Mouse (Mus musculus): ENCODE measurements at regions not wholly inside any gene's neighbourhood (a gene's known extent, or its start where the extent isn't known, plus 50 kb on each side); places are given as distances from the start of the nearest gene placed in this dataset.

GRCm38 (mm10) chr14:99451110-99451795 is 152.8 kb downstream of the Klf5 start:
- Histone ChIP-seq H3K27ac (ENCODE audit: low read length) (no peak overlapping the region), H3K27me3 (replicated peaks; ENCODE audit: control insufficient read depth, insufficient read depth, low read length) (no peaks in the 10 kb centered on the region), H3K4me1 (replicated peaks; ENCODE audit: control insufficient read depth, insufficient read depth, low read length) (no peaks in the 10 kb centered on the region), H3K4me2 (ENCODE audit: low read length) (no peak overlapping the region), H3K36me3 (ENCODE audit: control insufficient read depth, insufficient read depth) (no peaks in the 10 kb centered on the region), H3K4me3 (replicated peaks; ENCODE audit: low read length) (no peak overlapping the region), H3K9me3 (ENCODE audit: control insufficient read depth, low read length) (no peaks in the 10 kb centered on the region), H3K9ac (replicated peaks; ENCODE audit: low read depth, low read length) (no peak overlapping the region)
- no peak for ATAC-seq
- whole genome bisulfite sequencing = 89% methylated on average over 11 of the region's 11 CpGs

GRCm38 (mm10) chr14:99453916-99454315 is 155.4 kb downstream of the Klf5 start:
- H3K4me3 ChIP-seq (replicated peaks; ENCODE audit: low read length) = no peak overlapping the region
- no peaks in the 10 kb centered on the region for H3K27me3 ChIP-seq (replicated peaks; ENCODE audit: control insufficient read depth, insufficient read depth, low read length)
- H3K9me3 ChIP-seq (ENCODE audit: control insufficient read depth, low read length) = no peaks in the 10 kb centered on the region
- no peaks in the 10 kb centered on the region for H3K4me1 ChIP-seq (replicated peaks; ENCODE audit: control insufficient read depth, insufficient read depth, low read length)
- no peak overlapping the region for H3K4me2 ChIP-seq (ENCODE audit: low read length)
- no peaks in the 10 kb centered on the region for H3K36me3 ChIP-seq (ENCODE audit: control insufficient read depth, insufficient read depth)
- no peak overlapping the region for H3K9ac ChIP-seq (replicated peaks; ENCODE audit: low read depth, low read length)
- no peak for ATAC-seq
- WGBS = 91% methylated on average over 12 of the region's 12 CpGs
- H3K27ac ChIP-seq (ENCODE audit: low read length) = no peak overlapping the region

- no peaks in the 10 kb centered on the region for H3K9me3 ChIP-seq (ENCODE audit: control insufficient read depth, low read length)
- no peaks in the 10 kb centered on the region for H3K36me3 ChIP-seq (ENCODE audit: control insufficient read depth, insufficient read depth)
- no peak overlapping the region for H3K4me2 ChIP-seq (ENCODE audit: low read length)
- H3K4me1 ChIP-seq (replicated peaks; ENCODE audit: control insufficient read depth, insufficient read depth, low read length) = no peaks in the 10 kb centered on the region
- no peaks in the 10 kb centered on the region for H3K27me3 ChIP-seq (replicated peaks; ENCODE audit: control insufficient read depth, insufficient read depth, low read length)
- ATAC-seq = no peak
- no peak overlapping the region for H3K4me3 ChIP-seq (replicated peaks; ENCODE audit: low read length)
- no peak overlapping the region for H3K27ac ChIP-seq (ENCODE audit: low read length)
- WGBS = 87% methylated on average over 10 of the region's 10 CpGs
- no peak overlapping the region for H3K9ac ChIP-seq (replicated peaks; ENCODE audit: low read depth, low read length)
Observed at GRCm38 (mm10) chr14:99456555-99456954, 158.1 kb downstream of the Klf5 start.

- no peaks in the 10 kb centered on the region for H3K36me3 ChIP-seq (ENCODE audit: control insufficient read depth, insufficient read depth)
- H3K27ac ChIP-seq (ENCODE audit: low read length) = no peak overlapping the region
- H3K4me2 ChIP-seq (ENCODE audit: low read length) = no peak overlapping the region
- no peak overlapping the region for H3K9ac ChIP-seq (replicated peaks; ENCODE audit: low read depth, low read length)
- 89% methylated on average over 6 of the region's 6 CpGs for whole genome bisulfite sequencing
- H3K4me1 ChIP-seq (replicated peaks; ENCODE audit: control insufficient read depth, insufficient read depth, low read length) = no peaks in the 10 kb centered on the region
- no peaks in the 10 kb centered on the region for H3K9me3 ChIP-seq (ENCODE audit: control insufficient read depth, low read length)
- H3K4me3 ChIP-seq (replicated peaks; ENCODE audit: low read length) = no peak overlapping the region
- no peaks in the 10 kb centered on the region for H3K27me3 ChIP-seq (replicated peaks; ENCODE audit: control insufficient read depth, insufficient read depth, low read length)
- ATAC-seq = no peak
Observed at GRCm38 (mm10) chr14:99457573-99457972, 159.1 kb downstream of the Klf5 start.

GRCm38 (mm10) chr14:99472111-99472510 is 173.6 kb downstream of the Klf5 start:
- no peak for ATAC-seq
- Histone ChIP-seq H3K36me3 (ENCODE audit: control insufficient read depth, insufficient read depth) (no peaks in the 10 kb centered on the region), H3K27ac (ENCODE audit: low read length) (no peak overlapping the region), H3K9me3 (ENCODE audit: control insufficient read depth, low read length) (no peaks in the 10 kb centered on the region), H3K4me3 (replicated peaks; ENCODE audit: low read length) (no peak overlapping the region), H3K27me3 (replicated peaks; ENCODE audit: control insufficient read depth, insufficient read depth, low read length) (no peaks in the 10 kb centered on the region), H3K4me1 (replicated peaks; ENCODE audit: control insufficient read depth, insufficient read depth, low read length) (no peaks in the 10 kb centered on the region), H3K9ac (replicated peaks; ENCODE audit: low read depth, low read length) (no peak overlapping the region), H3K4me2 (ENCODE audit: low read length) (no peak overlapping the region)
- WGBS = 92% methylated on average over 2 of the region's 2 CpGs

GRCm38 (mm10) chr14:99475271-99475670 is 176.8 kb downstream of the Klf5 start:
- no peak for ATAC-seq
- Histone ChIP-seq H3K27me3 (replicated peaks; ENCODE audit: control insufficient read depth, insufficient read depth, low read length) (no peaks in the 10 kb centered on the region), H3K9ac (replicated peaks; ENCODE audit: low read depth, low read length) (no peak overlapping the region), H3K4me1 (replicated peaks; ENCODE audit: control insufficient read depth, insufficient read depth, low read length) (no peaks in the 10 kb centered on the region), H3K4me2 (ENCODE audit: low read length) (no peak overlapping the region), H3K9me3 (ENCODE audit: control insufficient read depth, low read length) (no peaks in the 10 kb centered on the region), H3K36me3 (ENCODE audit: control insufficient read depth, insufficient read depth) (no peaks in the 10 kb centered on the region), H3K27ac (ENCODE audit: low read length) (no peak overlapping the region), H3K4me3 (replicated peaks; ENCODE audit: low read length) (no peak overlapping the region)
- whole genome bisulfite sequencing = 77% methylated on average over 8 of the region's 8 CpGs

- H3K4me3 ChIP-seq (replicated peaks; ENCODE audit: low read length) = no peak overlapping the region
- H3K36me3 ChIP-seq (ENCODE audit: control insufficient read depth, insufficient read depth) = no peaks in the 10 kb centered on the region
- H3K27me3 ChIP-seq (replicated peaks; ENCODE audit: control insufficient read depth, insufficient read depth, low read length) = no peaks in the 10 kb centered on the region
- no peaks in the 10 kb centered on the region for H3K4me1 ChIP-seq (replicated peaks; ENCODE audit: control insufficient read depth, insufficient read depth, low read length)
- ATAC-seq = no peak
- WGBS = 81% methylated on average over 10 of the region's 10 CpGs
- no peaks in the 10 kb centered on the region for H3K9me3 ChIP-seq (ENCODE audit: control insufficient read depth, low read length)
- no peak overlapping the region for H3K4me2 ChIP-seq (ENCODE audit: low read length)
- no peak overlapping the region for H3K27ac ChIP-seq (ENCODE audit: low read length)
- no peak overlapping the region for H3K9ac ChIP-seq (replicated peaks; ENCODE audit: low read depth, low read length)
Observed at GRCm38 (mm10) chr14:99480325-99481077, 182.0 kb downstream of the Klf5 start.

- Histone ChIP-seq H3K36me3 (ENCODE audit: control insufficient read depth, insufficient read depth) (no peaks in the 10 kb centered on the region), H3K4me3 (replicated peaks; ENCODE audit: low read length) (no peak overlapping the region), H3K9me3 (ENCODE audit: control insufficient read depth, low read length) (no peaks in the 10 kb centered on the region), H3K27me3 (replicated peaks; ENCODE audit: control insufficient read depth, insufficient read depth, low read length) (no peaks in the 10 kb centered on the region), H3K4me1 (replicated peaks; ENCODE audit: control insufficient read depth, insufficient read depth, low read length) (no peaks in the 10 kb centered on the region), H3K27ac (ENCODE audit: low read length) (no peak overlapping the region), H3K9ac (replicated peaks; ENCODE audit: low read depth, low read length) (no peak overlapping the region), H3K4me2 (ENCODE audit: low read length) (no peak overlapping the region)
- ATAC-seq = no peak
- 79% methylated on average over 6 of the region's 6 CpGs for WGBS
Observed at GRCm38 (mm10) chr14:99487981-99488380, 189.5 kb downstream of the Klf5 start.

GRCm38 (mm10) chr14:99493197-99493596 is 194.7 kb downstream of the Klf5 start:
- Histone ChIP-seq H3K4me2 (ENCODE audit: low read length) (no peak overlapping the region), H3K9ac (replicated peaks; ENCODE audit: low read depth, low read length) (no peak overlapping the region), H3K9me3 (ENCODE audit: control insufficient read depth, low read length) (no peaks in the 10 kb centered on the region), H3K27me3 (replicated peaks; ENCODE audit: control insufficient read depth, insufficient read depth, low read length) (no peaks in the 10 kb centered on the region), H3K4me1 (replicated peaks; ENCODE audit: control insufficient read depth, insufficient read depth, low read length) (no peaks in the 10 kb centered on the region), H3K36me3 (ENCODE audit: control insufficient read depth, insufficient read depth) (no peaks in the 10 kb centered on the region), H3K27ac (ENCODE audit: low read length) (no peak overlapping the region), H3K4me3 (replicated peaks; ENCODE audit: low read length) (no peak overlapping the region)
- ATAC-seq = no peak
- whole genome bisulfite sequencing = 93% methylated on average over 4 of the region's 4 CpGs

All from forebrain, embryonic 16.5 days (tissue).